Mouse (Mus musculus): ENCODE results near the gene Snu13. TPM values are rescaled to one million over a fixed set of nuclear protein-coding genes. Genes with fewer than 3 reads are reported as not detected.

Snu13 gene
- polyA plus RNA-seq, 1 experiment from 2014 or later: 251 TPM

Other genes with a start within 250 kb of the Snu13 start
- 17.9 and 19.3 TPM in 2 replicates for gene Tef, start 245.2 kb downstream of the Snu13 start, polyA plus RNA-seq (2014; fragmentation: Nextera tagmentation; extraction: Ambion mirVana)
- 12.4 and 13.4 TPM in 2 replicates for gene Tob2, start 188.8 kb downstream of the Snu13 start, polyA plus RNA-seq (2014; fragmentation: Nextera tagmentation; extraction: Ambion mirVana)
- gene Phf5a, start 175.7 kb downstream of the Snu13 start, polyA plus RNA-seq (2014; fragmentation: Nextera tagmentation; extraction: Ambion mirVana): 129 and 138 TPM in 2 replicates
- 278 and 281 TPM in 2 replicates for gene Aco2, start 175.3 kb downstream of the Snu13 start, polyA plus RNA-seq (2014; fragmentation: Nextera tagmentation; extraction: Ambion mirVana)
- 88.1 and 98.4 TPM in 2 replicates for gene Polr3h, start 121.4 kb downstream of the Snu13 start, polyA plus RNA-seq (2014; fragmentation: Nextera tagmentation; extraction: Ambion mirVana)
- gene Csdc2, start 110.8 kb downstream of the Snu13 start, polyA plus RNA-seq (2014; fragmentation: Nextera tagmentation; extraction: Ambion mirVana): 170 and 208 TPM in 2 replicates
- gene Pmm1, start 86.7 kb downstream of the Snu13 start, polyA plus RNA-seq (2014; fragmentation: Nextera tagmentation; extraction: Ambion mirVana): 78.6 and 96.6 TPM in 2 replicates
- not detected in 2 replicates for gene 1700029P11Rik, start 67.1 kb downstream of the Snu13 start, polyA plus RNA-seq (2014; fragmentation: Nextera tagmentation; extraction: Ambion mirVana)
- gene Xrcc6, start 59.8 kb downstream of the Snu13 start, polyA plus RNA-seq (2014; fragmentation: Nextera tagmentation; extraction: Ambion mirVana): 42.1 and 48.6 TPM in 2 replicates
- gene Desi1, start 13.7 kb downstream of the Snu13 start, polyA plus RNA-seq (2014; fragmentation: Nextera tagmentation; extraction: Ambion mirVana): 58.3 and 58.7 TPM in 2 replicates
- not detected in 2 replicates for gene 4930407I10Rik, start 11.6 kb upstream of the Snu13 start, polyA plus RNA-seq (2014; fragmentation: Nextera tagmentation; extraction: Ambion mirVana)
- gene Mei1, start 22.4 kb upstream of the Snu13 start, polyA plus RNA-seq (2014; fragmentation: Nextera tagmentation; extraction: Ambion mirVana): not detected in 2 replicates
- 12.7 and 12.8 TPM in 2 replicates for gene Ccdc134, start 80.3 kb upstream of the Snu13 start, polyA plus RNA-seq (2014; fragmentation: Nextera tagmentation; extraction: Ambion mirVana)
- 141 and 164 TPM in 2 replicates for gene Srebf2, start 99.6 kb upstream of the Snu13 start, polyA plus RNA-seq (2014; fragmentation: Nextera tagmentation; extraction: Ambion mirVana)
- 2.9 and 6.9 TPM in 2 replicates for gene Shisa8, start 165.2 kb upstream of the Snu13 start, polyA plus RNA-seq (2014; fragmentation: Nextera tagmentation; extraction: Ambion mirVana)
- gene Tnfrsf13c, start 176.8 kb upstream of the Snu13 start, polyA plus RNA-seq (2014; fragmentation: Nextera tagmentation; extraction: Ambion mirVana): 0.32 and 1.4 TPM in 2 replicates
- gene Cenpm, start 197.2 kb upstream of the Snu13 start, polyA plus RNA-seq (2014; fragmentation: Nextera tagmentation; extraction: Ambion mirVana): 11.2 and 12.0 TPM in 2 replicates
- gene 1500009C09Rik, start 204.8 kb upstream of the Snu13 start, polyA plus RNA-seq (2014; fragmentation: Nextera tagmentation; extraction: Ambion mirVana): 6.5 and 13.3 TPM in 2 replicates
- gene Sept3, start 227.3 kb upstream of the Snu13 start, polyA plus RNA-seq (2014; fragmentation: Nextera tagmentation; extraction: Ambion mirVana): 395 and 439 TPM in 2 replicates

Measured in neural tube, embryonic 14.5 days (tissue).